Mouse (Mus musculus) skeletal muscle tissue, adult 2 months (tissue): Measurements from ENCODE around the gene Gm10282.

Experiments used
- DNase-seq: peaks from one replicate; pipeline ENCODE4 v3.0.0-alpha.2; 2012; ENCODE audit warnings: low read depth, low spot score

Gene Gm10282

DNA sequence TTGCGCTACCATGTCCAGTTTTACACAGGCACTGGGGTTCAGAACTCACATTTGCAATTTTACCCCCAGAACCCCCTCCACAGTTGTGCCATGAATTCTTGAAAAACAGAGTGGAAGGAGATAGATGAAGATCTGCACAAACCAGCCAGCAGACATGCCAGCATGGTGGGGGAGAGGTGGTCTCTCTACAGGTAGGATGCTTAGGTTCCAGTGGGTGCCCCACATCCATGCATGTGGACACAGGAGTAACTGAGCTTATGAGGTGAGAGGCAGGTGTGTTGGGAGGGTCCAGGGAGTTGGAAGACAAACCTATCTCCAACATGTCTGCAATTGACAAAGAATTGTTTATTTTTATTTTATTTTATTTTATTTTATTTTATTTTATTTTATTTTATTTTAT is 6.1 kb downstream of the Gm10282 start:
- no peak for DNase-seq

DNA sequence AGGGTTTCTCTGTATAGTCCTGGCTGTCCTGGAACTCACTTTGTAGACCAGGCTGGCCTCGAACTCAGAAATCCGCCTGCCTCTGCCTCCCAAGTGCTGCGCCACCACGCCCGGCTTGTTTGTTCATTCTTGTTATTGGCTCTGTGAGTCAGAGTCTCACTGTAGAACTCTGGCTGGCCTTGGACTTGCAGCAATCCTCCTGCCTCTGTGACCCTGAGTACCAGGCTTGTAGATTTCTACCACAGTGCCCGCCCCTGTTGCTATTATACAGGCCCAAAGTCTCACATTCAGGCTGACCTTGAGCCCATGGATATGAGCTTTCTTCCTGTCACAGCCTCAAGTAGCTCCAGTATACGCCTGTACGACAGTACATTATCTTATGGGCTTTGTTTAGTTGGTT is 8.5 kb downstream of the Gm10282 start:
- DNase-seq, result no peak

DNA sequence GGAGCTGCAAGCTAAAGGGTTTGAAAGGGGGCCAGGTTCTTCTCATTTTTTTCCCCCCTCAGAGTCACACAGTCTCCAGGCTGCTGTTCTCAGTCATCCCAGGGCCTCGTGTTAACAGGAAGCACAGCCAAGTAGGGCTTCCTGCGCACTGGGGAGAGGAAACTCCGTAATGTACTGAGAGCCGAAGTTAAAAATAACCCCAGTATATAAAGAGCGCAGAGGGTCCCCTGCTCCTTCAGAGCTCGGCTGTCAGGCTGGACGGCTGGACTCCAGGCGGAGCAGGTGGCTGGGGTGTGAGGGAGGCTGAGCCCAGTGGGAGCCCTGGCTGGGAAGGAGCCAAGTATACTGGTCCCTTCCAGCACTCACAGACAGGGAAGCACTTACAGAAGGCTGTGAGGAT is 9.4 kb downstream of the Gm10282 start:
- DNase-seq, result peak; percentile 98

DNA sequence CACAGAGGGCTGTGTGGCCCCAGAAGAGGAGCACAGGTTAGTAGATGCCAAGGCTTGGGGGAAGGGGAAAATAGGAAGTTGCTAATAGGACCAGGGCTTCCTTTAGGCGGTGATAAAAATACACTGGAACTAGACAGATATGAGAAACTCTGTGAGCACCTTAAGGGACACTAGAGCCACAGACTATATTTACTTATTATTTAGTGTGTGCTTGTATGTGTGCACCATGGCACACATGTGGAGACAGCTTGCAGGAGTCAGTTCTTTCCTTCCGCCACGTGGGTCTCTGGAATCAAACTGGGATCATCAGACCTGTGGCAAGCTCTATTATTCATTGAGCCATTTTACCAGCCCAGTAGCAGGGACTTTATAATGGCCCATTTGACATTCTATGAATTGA is 9.9 kb downstream of the Gm10282 start:
- no peak for DNase-seq

DNA sequence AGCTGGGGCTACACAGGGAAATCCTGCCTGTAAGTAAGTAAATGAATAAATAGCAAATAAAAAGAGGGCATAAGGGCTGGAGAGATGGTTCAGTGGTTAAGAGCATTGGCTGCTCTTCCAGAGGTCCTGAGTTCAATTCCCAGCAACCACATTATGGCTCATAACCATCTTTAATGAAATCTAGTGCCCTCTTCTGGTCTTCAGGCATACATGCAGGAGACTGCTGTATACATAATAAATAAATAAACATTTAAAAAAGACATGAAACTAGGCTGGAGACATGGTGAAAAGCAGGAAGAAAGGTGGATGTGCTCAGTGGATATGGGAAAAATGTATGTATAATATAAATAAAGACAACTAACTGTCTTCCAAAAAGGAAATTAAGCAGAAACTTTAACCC is 11.8 kb downstream of the Gm10282 start:
- DNase-seq, result no peak

DNA sequence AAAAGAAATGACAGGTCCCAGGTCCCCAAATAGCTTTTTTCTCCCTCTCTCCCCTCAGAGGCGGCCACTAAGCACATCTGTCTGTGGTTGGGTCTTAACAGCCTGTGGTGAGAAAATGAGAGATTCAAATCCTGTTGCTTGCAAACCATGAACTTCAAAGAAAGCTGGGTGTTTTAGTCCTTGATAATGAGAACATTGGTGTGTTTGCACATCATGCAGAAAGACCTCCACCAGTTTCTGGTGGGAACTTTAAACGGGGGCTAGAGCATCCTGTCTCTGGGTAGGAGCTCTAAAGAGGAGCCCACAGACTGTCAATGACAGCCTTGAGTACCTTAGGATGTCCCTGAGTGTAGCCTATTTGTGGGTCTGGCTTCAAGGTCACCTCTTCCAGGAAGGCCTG is 14.0 kb downstream of the Gm10282 start:
- no peak for DNase-seq

DNA sequence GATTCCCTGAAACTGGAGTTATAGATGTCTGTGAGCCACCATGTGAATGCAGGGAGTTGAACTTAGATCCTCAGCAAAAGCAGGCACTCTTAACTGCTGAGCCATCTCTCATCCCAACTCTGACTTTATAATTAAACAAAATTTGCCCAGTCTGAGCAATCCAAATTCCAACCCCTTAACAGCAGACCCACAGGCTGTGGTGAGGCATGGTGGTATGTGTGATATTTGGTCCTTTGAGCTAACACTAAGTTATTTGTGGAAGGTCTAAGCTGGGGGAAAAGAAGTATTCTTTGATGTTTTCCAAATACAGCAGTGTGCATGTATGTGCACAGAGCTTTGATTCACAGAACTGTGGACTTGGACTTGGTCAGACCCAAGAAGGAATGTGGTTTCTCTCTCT is 16.0 kb downstream of the Gm10282 start:
- DNase-seq, result no peak

DNA sequence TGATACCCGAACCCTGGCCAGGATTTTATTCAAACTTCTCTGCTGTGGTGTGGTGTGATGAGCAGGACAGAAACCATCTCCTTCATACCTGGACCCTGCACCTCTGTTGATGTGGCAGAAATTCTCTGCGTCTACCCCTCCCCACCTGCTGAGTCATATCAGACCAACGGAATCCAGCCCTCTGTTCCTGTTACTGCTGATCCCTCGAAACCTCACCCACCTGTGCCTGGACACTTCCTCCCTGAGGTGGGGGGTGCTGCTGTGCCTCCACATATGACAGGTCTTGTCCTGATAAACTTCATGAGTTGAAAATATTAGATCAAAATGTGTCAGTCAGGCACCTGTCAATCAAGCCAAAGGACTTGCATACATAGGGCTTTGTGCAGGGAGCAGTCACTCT is 19.8 kb downstream of the Gm10282 start:
- no peak for DNase-seq

DNA sequence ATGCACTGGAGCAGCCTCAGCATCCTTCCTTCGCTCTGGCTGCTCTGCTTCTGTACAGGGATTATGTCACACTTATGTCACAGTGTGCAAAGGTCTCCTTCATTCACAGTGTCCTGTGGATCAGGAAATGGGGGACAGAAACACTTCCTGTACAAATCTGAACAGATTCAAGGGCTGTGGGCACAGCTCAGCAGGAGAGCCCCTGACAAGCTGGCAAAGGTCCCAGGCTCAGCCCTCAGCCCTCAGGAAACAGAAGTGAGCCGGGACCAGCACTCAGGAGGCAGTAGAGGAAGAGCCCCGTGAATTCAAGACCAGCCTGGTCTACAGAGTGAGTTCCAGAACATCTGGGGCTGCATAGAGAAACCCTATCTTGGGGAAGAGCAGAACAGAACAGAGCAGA is 23.4 kb downstream of the Gm10282 start:
- DNase-seq, result no peak

DNA sequence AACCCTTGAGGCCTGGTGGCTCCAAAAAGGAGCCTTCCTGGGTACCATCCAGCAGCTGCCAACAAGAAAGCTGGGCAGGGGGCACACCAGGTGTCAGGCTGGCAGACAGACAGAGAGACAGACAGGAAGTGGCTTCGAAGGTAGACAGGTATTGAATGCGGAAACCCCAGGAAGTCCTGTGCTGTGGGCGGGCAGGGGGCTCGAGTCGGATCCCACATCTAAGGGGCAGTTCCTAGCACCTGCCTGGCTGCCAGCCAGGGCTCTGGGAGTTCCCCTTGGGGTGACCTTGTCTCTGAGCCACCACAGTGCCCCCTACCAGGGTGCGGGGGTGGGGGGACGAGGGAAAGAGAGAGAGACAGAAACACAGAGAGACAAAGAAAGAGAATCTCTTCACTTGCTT is 25.9 kb downstream of the Gm10282 start:
- DNase-seq, result no peak

DNA sequence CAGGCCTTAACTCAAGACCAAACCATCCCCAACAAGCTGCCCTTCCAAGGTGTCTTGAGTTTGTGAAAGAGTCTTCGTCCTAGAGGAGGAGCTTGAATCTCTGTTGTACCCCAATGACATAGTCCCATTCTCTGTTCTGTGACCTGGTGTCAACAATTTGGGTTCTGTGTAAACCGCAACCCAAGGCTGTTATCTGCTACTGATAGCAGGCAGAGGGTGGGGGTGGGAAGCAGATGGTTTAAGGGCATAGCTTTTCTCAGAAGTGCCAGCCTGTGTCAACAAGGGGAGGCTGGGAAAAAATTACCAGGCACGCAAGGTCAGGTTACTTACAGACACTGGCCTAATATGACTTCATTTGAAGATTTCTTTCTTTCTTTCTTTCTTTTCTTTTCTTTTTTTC is 27.8 kb downstream of the Gm10282 start:
- no peak for DNase-seq

DNA sequence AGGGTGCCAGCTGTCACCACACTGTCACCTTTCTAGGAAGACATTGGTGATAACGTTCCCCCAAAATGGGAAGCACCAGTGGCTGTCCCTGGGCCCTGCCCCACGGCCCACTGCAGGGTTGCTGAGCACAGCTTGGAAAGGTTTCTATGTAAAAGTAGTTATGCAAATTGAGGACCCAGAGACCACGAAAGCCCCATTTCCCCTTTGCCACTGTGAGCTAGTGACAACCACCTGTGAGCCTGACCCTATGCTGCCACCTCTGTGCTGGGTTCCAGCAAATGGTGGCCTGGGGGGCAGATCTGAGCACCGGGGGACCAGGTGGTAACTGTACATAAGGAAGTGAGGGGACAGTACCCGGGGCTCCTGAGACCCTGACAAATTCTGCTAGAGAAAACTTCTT is 31.3 kb downstream of the Gm10282 start:
- DNase-seq, result no peak

DNA sequence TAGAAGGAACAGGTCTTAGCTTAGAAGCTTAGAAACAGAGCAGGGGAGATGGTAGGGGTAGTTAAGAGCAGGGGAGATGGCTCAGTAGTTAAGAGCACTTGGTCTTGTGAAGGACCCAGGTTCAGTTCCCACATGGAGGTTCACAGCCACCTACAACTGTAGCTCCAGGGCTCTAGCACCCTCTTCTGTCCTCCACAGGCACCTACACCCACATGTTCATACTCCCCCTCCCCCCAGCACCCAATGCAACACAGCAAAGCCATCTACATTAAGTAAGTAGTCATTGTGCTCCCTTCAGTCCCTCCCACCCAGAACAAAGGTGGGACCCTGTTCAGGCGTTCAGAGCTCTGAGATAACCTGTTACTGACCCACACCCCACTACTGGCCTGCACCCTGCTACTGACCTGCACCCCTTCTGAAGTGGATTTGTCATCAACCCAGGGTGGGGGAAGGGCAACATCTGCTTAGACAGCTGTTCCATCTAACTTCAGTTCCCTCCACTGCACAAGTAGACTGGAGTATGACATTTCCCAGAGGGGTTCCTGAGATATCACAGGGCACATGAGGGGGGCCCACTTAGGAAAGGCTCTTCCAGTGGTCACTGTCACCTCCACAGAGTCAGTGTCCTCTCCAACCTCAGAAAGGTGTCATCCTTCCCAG is 31.8 kb downstream of the Gm10282 start:
- DNase-seq, result no peak

DNA sequence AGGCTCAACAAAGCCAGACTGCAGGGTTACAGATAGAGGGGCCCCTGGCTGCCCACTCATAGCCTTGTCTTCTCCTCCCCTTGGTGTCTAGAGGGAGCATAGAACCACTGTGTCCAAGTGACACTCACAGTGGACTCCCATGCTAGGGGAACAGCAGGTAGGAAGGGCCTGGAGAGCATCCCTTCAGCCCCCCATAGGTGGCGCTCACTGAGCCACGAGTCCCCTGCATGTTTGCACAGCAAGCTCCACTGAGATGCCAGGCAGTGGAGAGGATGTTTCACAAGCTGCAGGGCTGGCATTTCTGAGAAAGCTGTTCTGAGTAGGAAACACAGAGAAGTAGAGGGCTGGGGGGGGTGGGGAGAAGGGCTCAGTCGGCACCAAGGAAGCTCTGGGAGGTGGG is 32.7 kb downstream of the Gm10282 start:
- peak; percentile 64 for DNase-seq

DNA sequence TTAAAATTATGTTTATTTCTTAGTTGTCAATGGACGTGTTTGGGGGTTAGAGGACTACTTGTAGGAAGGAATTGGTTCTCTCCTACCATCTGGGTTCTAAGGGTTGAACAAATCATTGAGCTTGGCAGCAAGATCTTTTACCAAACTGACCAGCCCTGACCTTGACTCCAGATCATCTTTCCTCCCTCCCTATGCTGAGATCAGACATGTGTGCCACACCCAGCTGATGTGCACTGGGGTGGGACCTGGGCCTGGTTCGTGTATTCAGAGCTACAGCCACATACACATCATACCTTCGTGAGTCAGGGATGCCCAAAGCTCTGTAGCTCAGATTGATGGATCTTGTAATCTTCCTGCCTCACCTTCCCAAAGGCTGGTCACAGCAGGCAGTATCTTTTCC is 33.4 kb downstream of the Gm10282 start:
- DNase-seq, result no peak

DNA sequence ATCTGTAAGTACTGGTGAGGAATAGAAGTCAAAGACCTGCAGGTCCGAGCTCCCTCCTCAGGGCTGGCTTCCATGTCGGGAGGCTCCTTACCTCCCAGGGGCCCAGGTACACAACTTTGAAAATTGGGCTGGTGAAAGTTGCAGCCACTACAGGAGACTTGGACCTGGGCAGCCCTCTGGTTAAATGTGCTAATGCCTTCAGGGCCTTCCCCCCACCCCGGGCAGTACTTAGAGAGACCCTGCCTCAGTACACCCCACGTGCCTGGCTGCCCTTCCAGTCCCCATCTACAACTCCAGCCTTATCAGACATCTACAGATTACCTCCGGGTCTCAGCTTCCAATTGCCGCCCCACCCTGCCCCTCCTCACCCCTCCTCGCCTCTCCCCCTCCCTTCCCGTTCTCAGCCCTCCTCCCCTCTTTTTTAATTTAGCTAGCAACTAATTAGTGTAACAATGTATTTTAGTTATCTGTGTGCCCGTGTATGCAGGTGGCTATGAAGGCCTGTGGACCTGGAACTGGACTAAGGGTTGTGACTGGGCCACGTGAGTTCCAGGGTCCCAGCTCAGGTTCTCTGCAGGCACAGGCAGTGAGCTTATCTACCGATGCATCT is 33.9 kb downstream of the Gm10282 start:
- DNase-seq, result no peak

DNA sequence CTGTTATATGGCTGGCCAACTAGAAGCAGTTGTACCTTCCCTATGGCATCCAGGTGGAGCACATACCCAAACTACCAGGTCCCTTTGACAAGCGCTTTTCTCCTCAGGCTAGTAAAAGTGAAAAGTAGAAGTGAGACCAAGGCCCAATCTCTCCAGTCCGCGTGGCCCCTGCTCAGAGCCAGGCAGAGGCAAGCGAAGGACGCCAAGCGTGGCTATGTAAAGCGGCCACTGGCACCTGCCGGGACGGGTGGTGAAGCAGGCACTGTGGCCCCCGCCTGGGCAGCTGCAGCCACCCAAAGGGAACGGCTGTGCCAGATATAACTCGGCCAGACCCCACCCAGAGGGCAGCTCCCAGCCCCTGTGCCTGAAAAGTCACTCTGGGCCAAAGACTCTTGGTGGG is 34.5 kb downstream of the Gm10282 start:
- no peak for DNase-seq

DNA sequence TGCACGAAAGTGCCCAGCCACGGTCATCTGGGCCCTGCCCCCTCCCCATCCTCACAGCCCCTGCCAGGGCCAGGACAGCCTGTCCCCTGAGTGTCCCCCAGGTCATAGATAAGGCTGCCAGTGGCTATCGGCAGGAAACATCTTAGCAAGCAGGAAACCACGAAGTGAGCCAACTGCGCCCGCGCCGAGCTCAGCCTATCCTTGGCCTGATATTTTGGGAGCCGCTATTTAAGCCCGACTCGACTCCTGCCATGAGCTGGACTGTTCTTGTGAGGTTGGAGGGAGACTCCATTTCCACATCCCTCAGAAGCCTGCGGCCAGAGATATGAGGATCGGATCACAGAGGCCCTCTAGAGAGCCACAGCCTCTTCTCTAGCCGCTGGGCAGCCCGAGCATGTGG is 36.7 kb downstream of the Gm10282 start:
- peak; percentile 83 for DNase-seq

DNA sequence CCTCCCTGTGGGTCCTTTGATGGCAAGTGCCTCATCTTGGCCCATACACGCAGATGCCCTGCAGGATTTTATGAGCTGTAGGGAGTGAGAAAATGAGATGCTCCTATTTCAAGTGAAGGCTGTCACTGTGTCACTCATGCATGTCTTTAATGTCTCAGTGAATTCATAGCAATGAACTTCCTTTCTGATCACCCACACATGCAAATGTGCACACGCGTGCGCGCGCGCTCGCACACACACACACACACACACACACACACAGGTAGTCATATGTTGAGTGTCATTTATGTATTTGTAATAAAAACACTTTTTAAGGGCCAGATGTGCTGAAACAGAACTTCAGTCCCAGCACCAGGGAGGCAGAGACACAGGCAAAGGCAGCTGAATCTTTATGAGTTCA is 38.0 kb downstream of the Gm10282 start:
- no peak for DNase-seq

DNA sequence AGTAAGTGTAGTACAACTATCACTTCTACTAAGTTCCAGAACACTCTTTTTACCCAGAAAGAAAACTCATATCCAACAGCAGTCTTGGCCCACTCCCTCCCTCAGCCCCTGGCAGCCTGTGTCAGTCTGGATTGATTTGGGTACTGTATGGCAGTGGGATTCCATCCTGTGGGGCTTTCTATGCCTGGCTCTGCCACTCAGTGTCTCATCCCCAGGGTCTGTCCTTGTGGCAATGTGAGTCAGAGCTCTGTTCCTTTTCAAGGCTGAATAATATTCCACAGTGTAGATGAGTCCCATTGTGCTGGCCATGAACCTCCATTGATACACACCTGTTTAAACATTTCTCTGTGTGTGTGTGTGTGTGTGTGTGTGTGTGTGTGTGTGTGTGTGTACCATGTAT is 38.4 kb downstream of the Gm10282 start:
- DNase-seq, result no peak

DNA sequence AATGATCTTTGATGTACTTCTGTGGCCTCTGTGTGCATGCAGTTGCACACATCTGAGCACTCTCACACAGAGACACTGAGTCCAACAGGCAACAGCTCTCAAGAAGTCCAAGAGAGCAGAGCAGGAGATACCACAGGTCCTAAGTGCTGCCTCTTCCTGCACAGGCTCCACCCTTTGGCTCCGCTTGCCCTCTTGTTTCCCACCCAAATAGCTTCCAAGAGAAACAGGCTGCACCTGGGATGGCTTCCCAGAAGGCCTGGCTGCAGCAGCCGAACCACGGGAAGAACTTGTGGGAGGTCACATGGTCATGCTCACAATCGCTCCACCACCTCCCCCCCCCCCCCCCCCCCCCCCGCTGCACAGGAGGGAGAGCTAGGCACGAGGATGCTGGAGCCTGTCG is 39.7 kb downstream of the Gm10282 start:
- peak; percentile 55 for DNase-seq

DNA sequence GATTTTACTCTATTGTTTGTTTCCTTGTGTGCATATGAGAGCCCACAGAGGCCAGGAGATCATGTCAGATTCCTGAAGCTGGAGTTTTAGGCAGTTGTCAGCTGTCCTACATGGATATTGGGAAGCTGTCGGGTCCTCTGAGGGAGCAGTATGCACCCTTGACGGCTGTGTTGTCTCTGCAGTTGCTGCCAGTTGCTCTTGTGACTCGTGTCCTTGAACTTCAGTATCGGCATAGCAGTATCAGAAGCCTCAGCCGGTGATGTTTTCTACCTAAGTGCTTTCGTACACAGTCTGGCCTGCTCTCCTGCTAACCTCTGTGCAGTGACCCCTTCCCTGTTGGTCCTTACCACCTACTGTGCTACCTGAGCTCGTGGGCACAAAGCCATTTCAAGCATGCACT is 41.6 kb downstream of the Gm10282 start:
- no peak for DNase-seq

DNA sequence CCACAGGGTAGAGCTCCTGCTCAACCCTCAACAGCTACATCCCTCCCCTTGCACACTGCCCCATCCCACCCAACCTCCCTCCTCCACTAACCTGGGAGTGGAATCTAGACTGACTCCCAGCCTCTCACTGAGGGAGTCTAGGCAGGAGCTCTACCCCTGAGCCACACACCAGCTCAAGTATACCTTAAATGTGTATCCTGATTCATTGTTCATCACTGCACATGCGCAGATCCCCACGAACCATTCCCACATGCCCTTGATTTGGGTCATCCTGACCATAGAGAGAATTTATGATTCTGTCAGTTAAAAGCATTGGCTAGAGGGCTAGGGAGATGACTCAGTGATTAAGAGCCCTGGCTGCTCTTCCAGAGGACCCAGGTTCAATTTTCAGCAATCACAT is 42.3 kb downstream of the Gm10282 start:
- no peak for DNase-seq

DNA sequence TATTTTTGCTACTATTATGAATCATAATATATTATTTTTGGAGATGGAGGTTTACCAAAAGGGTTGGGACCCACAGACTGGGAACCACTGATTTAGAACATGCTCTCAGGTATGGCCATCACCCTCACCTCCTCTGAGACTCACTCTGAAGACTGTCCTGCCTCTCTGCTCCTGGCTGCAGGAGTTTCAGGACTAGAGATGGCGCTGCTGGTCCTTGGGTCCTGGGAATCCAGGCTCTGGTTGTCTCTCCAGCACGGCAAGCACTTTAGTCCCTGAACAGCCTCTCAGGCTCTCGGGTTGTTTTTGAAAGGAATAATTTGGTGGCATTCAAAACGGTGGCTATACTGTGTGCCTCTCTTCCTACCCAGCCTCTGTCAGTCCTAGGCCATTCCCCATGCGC is 43.2 kb downstream of the Gm10282 start:
- DNase-seq, result no peak
